Mouse (Mus musculus) brain, embryonic 14.5 days (tissue): ENCODE measurements around the gene Fggy. TPM values are rescaled to one million over a fixed set of nuclear protein-coding genes. Genes with fewer than 3 reads are reported as not detected.

Experiments
- DNase-seq: peaks from one replicate; pipeline ENCODE4 v3.0.0-alpha.2; 2011; ENCODE audit warnings: low read depth
- CTCF ChIP-seq: fragments of 200-500 bp; IDR thresholded peaks from 2 replicates; pipeline ENCODE4 v1.5.1; 2012; ENCODE audit warnings: inconsistent platforms, mild to moderate bottlenecking, moderate library complexity, borderline replicate concordance; ENCODE audit not compliant: insufficient read depth, insufficient read length; ENCODE audit errors: extremely low read depth
- POLR2A ChIP-seq: fragments of 200-500 bp; IDR thresholded peaks from 2 replicates; pipeline ENCODE4 v1.6.1; 2012; ENCODE audit warnings: mild to moderate bottlenecking, inconsistent platforms, borderline replicate concordance; ENCODE audit not compliant: poor library complexity, insufficient read depth, insufficient read length, severe bottlenecking; ENCODE audit errors: extremely low read depth
- polyA plus RNA-seq: library from polyadenylated mRNA; depleted of rRNA; stranded (reverse); fragments of >200 nt; gene quantifications from 2 replicates; pipeline ENCODE4 v1.2.3, GENCODE M21; 2012

Fggy gene
- polyA plus RNA-seq, 1 experiment: 5.0 TPM

- DNase-seq: no peak
- no peak for TF ChIP-seq CTCF
- no peak for TF ChIP-seq POLR2A
These were observed 214.6 kb downstream of the Fggy start for GRCm38 (mm10) chr4:95771945-95772344.

GRCm38 (mm10) chr4:95772663-95773062 lies 215.4 kb downstream of the Fggy start:
- no peak for TF ChIP-seq POLR2A
- TF ChIP-seq CTCF: no peak
- no peak for DNase-seq

GRCm38 (mm10) chr4:95775574-95775973 lies 218.3 kb downstream of the Fggy start:
- TF ChIP-seq POLR2A (no peak), CTCF (no peak)
- no peak for DNase-seq

- no peak for TF ChIP-seq POLR2A
- no peak for TF ChIP-seq CTCF
- no peak for DNase-seq
These were observed 220.5 kb downstream of the Fggy start for GRCm38 (mm10) chr4:95777839-95778238.

- DNase-seq: no peak
- TF ChIP-seq POLR2A: no peak
- TF ChIP-seq CTCF: no peak
These were observed 221.2 kb downstream of the Fggy start for GRCm38 (mm10) chr4:95778528-95778927.

- TF ChIP-seq CTCF (no peak), POLR2A (no peak)
- no peak for DNase-seq
These were observed 227.0 kb downstream of the Fggy start for GRCm38 (mm10) chr4:95784146-95784895.

- TF ChIP-seq POLR2A (no peak), CTCF (no peak)
- DNase-seq: no peak
These were observed 230.3 kb downstream of the Fggy start for GRCm38 (mm10) chr4:95787609-95788008.

- no peak for DNase-seq
- TF ChIP-seq POLR2A: no peak
- no peak for TF ChIP-seq CTCF
These were observed 231.6 kb downstream of the Fggy start for GRCm38 (mm10) chr4:95788867-95789266.

GRCm38 (mm10) chr4:95791913-95792475 lies 234.7 kb downstream of the Fggy start:
- no peak for DNase-seq
- TF ChIP-seq CTCF (no peak), POLR2A (no peak)

GRCm38 (mm10) chr4:95793647-95794328 lies 236.5 kb downstream of the Fggy start:
- TF ChIP-seq POLR2A: no peak
- TF ChIP-seq CTCF: no peak
- DNase-seq: no peak

- DNase-seq: no peak
- no peak for TF ChIP-seq CTCF
- no peak for TF ChIP-seq POLR2A
These were observed 237.3 kb downstream of the Fggy start for GRCm38 (mm10) chr4:95794651-95795050.

- DNase-seq: no peak
- TF ChIP-seq POLR2A (no peak), CTCF (no peak)
These were observed 238.0 kb downstream of the Fggy start for GRCm38 (mm10) chr4:95795283-95795682.

GRCm38 (mm10) chr4:95819650-95820049 lies 262.3 kb downstream of the Fggy start:
- TF ChIP-seq POLR2A (no peak), CTCF (no peak)
- DNase-seq: no peak
